Mouse (Mus musculus) bone marrow macrophage, adult 2 months (primary cell): Measurements from ENCODE around the gene Prkd1.

Source experiments
- CTCF ChIP-seq: IDR thresholded peaks from 2 replicates; pipeline ENCODE4 v1.5.1; 2012; ENCODE audit warnings: low read depth, mild to moderate bottlenecking, low read length, moderate library complexity
- POLR2A ChIP-seq: IDR thresholded peaks from 2 replicates; pipeline ENCODE4 v1.6.1; 2012; ENCODE audit warnings: mild to moderate bottlenecking, low read depth, low read length, borderline replicate concordance

DNA sequence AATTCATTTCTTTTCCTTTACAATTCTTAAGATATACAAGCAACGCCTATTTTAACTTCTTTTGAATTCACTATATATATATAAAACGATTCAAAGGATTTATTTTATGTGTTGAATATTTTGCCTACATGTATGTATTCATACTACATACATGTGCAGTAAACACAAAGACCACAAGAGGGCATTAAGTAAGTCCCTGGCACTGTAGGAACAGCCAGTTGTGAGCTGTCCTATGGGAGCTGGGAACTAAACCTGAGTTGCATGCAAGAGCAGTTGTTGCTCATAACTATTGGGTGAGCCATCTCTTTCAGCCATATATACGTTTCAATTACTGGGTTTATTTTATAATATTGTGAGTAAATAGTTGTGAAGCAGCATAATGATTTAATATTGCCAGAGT lies 356.1 kb downstream of the Prkd1 start:
- TF ChIP-seq CTCF = no peak
- no peak for TF ChIP-seq POLR2A
